Mouse (Mus musculus) spleen, adult 10 weeks (tissue): ENCODE results near the gene Olfr532. TPM values are rescaled to one million over a fixed set of nuclear protein-coding genes. Genes with fewer than 3 reads are reported as not detected.

ENCODE experiments used
- polyA plus RNA-seq: library from polyadenylated mRNA; stranded (reverse); fragments of 350-450 nt; fragmentation: Illumina TruSeq; extraction: RNeasy Lipid Tissue Mini Kit (QIAGEN cat#74804); gene quantifications from one replicate; pipeline ENCODE4 v1.2.3, GENCODE M21; 2015; ENCODE audit warnings: low replicate concordance; ENCODE audit not compliant: insufficient read depth

Olfr532 gene
- not detected for polyA plus RNA-seq

DNA sequence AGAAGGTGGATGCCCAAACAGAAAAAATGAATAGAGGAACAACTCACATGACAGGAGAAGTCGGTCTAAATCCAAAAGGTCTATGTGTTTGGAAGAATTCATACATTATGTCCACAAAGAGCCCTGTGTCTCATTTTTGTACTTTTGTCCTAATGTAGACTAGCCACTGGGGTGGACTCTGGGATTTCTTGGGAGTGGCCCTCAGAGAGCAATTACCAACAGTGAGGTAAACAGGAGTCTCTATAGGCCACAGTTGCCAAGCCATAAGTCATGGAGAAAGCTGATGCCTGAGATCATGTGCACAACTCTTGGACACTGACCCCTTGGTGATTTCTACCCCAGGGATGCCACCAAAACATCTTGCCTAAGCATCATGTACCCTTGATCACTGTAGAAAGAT is at the start of gene Olfr532:
Gene Olfr532, minus strand, starts transcription at position 101 of the 400 bp plus-strand sequence.

DNA sequence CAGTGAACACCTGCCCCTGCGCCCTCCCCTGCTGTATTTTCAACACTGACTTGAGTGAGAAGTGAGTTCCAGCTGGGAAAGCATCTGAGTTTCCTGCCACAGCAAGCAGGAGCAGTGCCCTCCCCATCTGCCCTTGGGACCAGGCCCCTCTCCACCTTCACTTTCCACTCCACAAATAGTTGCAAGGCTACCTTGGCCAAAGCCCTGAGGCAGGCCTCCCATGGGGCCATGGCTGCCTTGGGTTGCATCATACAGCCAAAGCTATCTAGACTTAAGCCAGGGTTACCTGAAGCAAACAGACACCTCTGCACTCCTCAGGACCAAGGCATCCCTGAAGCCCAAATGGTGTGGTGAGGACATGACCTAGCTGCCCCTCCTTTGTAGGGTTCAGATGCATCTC is 41.6 kb upstream of the Olfr532 start, which contains the start of gene Olfr533:
Gene Olfr533, plus strand, starts transcription at position 301 of the 400 bp plus-strand sequence.

DNA sequence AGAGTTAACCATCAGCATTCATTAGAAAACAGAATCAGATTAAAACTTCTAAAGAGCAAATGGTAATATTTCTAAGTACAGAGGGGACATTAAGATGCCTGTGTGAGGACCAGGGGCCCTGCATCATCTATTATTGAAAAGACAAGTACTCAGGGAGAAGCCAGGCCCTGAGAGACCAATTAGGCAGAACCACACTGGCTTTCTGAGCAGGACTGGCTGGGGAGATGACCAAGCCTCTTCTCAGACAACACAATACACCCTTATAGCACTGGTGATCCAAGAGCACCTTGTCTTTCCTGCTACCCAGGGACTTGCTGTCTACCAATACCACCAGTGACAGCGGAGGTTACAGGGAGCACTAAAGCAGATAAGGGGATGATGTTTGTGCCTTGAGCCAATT is 18.6 kb downstream of the Olfr532 start, which contains the start of gene Olfr531:
Gene Olfr531, minus strand, starts transcription at position 101 of the 400 bp plus-strand sequence.

GRCm38 (mm10) chr7:140376231-140376630 is 45.2 kb downstream of the Olfr532 start, which contains the start of gene Olfr530:
TSS of gene Olfr530 (minus strand) at chr7:140376331.

Other genes starting within 250 kb of the Olfr532 start
- not detected for gene Olfr523, start 248.4 kb downstream of the Olfr532 start, polyA plus RNA-seq
- not detected for gene Olfr524, start 215.7 kb downstream of the Olfr532 start, polyA plus RNA-seq
- gene Cd163l1, start 203.4 kb downstream of the Olfr532 start, polyA plus RNA-seq: 0.58 TPM
- gene 5830411N06Rik, start 174.4 kb downstream of the Olfr532 start, polyA plus RNA-seq: 1.0 TPM
- gene Olfr525, start 100.8 kb downstream of the Olfr532 start, polyA plus RNA-seq: not detected
- gene Olfr527, start 87.6 kb downstream of the Olfr532 start, polyA plus RNA-seq: not detected
- 0.25 TPM for gene Olfr60, start 60.0 kb downstream of the Olfr532 start, polyA plus RNA-seq
- not detected for gene Olfr530, start 45.3 kb downstream of the Olfr532 start, polyA plus RNA-seq
- not detected for gene Olfr531, start 18.7 kb downstream of the Olfr532 start, polyA plus RNA-seq
- gene Olfr533, start 41.7 kb upstream of the Olfr532 start, polyA plus RNA-seq: not detected
- gene Olfr535, start 62.6 kb upstream of the Olfr532 start, polyA plus RNA-seq: not detected
- not detected for gene Olfr536, start 85.8 kb upstream of the Olfr532 start, polyA plus RNA-seq
- gene Olfr538, start 146.2 kb upstream of the Olfr532 start, polyA plus RNA-seq: not detected
- not detected for gene Olfr46, start 179.6 kb upstream of the Olfr532 start, polyA plus RNA-seq
- gene Olfr61, start 207.3 kb upstream of the Olfr532 start, polyA plus RNA-seq: not detected
- gene Olfr53, start 224.8 kb upstream of the Olfr532 start, polyA plus RNA-seq: not detected
- gene Olfr539, start 238.3 kb upstream of the Olfr532 start, polyA plus RNA-seq: not detected